Mouse (Mus musculus) NIH3T3 (cell line): ENCODE data around the gene Kcnrg.
"Not testable (repeated sequence)": the region's sequence is repeated elsewhere in the genome, so short reads cannot be mapped to it uniquely, and the experiment has no call there.

Experiments
- DNase-seq: peaks from one replicate; pipeline ENCODE4 v3.0.0-alpha.2; 2012; ENCODE audit warnings: low read depth

Gene Kcnrg

DNA sequence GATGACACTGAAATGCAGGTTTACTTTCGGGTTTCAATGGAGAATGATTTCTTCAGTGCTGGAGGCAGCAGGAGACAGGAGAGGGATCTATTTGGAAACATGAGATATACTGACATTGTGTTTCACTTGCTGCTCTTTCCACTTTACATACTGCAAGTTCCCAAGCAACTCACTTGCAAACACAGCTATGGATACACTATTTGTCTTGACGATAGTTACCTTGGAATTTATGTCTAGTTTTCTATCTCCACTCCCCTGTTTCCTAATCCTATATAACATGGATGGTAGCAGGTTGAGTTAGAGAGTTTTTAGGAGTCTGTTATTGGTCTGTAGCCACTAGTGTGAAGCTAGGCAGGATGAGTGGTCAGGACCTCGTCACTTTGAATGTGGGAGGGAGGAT, at the start of gene Kcnrg:
Gene Kcnrg (plus strand): TSS at position 301 of the 400 bp plus-strand sequence.
- DNase-seq: no peak

- DNase-seq: no peak
Measured at GRCm38 (mm10) chr14:61558901-61559300, 48.4 kb upstream of the Kcnrg start.

DNA sequence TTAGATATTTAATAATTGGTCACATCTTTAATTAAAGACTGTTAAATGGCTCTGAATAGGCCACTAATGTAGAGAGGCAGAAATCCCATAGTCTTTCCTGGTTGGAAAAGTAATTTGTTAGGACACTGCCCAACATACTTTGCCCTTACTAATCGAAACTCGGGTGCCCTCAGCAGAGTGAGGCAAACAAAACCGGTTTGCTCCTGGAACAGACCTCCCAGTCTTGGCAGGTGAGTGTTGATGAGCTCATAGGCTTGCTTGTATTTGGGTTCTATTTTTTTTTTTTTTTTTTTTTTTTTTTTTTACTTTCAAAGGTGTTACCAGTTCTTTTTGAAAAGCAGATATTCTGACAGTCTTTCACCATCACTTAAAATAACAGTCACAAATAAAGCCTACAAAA, 47.4 kb upstream of the Kcnrg start:
- no peak for DNase-seq

GRCm38 (mm10) chr14:61566211-61566610, 41.0 kb upstream of the Kcnrg start:
- DNase-seq: not testable (repeated sequence)

GRCm38 (mm10) chr14:61569344-61569743, 37.9 kb upstream of the Kcnrg start:
- no peak for DNase-seq

- DNase-seq: peak; percentile 90
Measured at GRCm38 (mm10) chr14:61571366-61571765, 35.9 kb upstream of the Kcnrg start.

GRCm38 (mm10) chr14:61572131-61572530, 35.1 kb upstream of the Kcnrg start:
- no peak for DNase-seq

DNA sequence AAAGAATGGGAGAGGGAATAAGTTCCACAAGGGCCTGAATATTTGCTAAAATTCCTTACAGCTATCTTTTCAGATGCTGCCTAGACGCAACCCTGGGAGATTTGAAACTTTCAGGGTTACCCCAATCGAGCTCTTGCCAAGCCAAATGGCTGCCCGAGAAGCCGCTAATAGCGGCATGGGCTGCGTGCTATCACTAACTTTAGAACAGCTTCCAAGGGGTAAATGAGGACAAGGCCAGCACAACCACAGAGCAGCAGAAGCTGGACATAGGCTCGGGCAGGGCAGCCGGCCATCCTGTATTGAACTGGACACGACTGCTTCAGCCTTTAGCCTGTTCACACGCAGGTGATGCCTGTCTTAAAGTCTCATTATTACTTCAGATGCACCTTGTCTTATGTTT, 32.2 kb upstream of the Kcnrg start:
- DNase-seq: no peak

- no peak for DNase-seq
Measured at GRCm38 (mm10) chr14:61575941-61576340, 31.3 kb upstream of the Kcnrg start.

DNA sequence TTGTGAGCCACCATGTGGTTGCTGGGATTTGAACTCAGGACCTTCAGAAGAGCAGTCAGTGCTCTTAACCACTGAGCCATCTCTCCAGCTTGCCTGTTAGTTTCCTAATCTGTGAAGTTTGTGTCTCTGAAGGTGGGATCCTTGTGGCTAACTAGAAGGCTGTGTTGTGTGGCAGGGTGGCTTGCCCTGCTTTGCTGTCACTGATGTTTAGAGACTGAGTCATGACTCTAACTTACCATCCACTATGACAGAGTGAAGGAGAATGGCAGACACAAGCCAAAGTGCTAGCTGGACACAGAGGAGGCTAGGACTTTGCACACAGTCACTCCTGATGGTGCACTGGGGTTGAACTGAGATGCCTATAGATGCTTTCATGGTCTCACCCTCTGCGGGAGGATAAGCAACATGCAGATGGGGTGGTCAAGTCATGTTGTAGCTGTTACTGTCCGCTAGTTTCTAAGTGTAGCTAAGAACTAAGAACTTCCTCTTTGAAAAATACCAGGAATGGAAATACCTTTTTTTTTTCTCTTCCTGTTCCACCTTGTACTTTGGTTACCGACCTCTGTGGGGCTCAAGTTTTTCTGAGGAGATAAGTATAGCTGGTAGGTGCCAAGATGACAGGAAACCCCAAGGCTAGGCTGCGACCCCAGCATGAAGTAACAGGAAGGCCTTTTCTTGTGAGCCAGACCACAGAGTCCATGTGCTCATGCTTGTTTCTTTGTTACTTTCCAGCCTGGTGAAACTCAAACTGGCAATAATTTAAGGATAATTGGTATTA, 17.8 kb upstream of the Kcnrg start:
- no peak for DNase-seq

DNA sequence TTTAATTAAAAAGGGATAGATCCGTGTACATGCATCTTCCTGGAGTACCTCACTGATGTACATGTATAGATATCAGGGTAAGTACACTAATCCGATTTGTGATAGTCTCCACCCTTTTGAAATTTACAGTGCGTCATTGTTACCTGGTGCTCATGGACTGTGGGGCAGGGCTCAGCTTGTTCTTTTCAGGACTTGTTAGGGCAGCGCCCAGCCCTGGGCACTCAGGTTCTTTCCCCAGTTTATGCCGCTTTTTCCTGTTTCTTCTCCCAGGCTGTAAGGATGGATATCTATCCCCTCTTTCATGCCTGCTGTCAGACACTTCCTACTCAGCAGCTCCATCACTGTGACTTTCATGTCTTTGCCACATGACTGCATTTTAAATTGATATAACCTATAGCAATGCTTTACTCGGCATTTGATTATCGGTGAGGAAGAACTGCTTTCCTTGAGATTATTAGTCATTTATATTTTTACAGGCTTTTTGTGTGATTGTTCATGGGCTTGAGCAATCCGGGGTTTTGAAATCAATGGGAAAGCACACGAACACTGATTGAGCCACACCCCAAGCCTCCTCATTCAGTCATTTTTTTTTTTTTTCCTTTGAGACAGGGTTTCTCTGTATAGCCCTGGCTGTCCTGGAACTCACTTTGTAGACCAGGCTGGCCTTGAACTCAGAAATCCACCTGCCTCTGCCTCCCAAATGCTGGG, 10.4 kb upstream of the Kcnrg start:
- DNase-seq: peak; percentile 30

GRCm38 (mm10) chr14:61597968-61598367, 9.3 kb upstream of the Kcnrg start, which contains the start of gene Trim13:
Gene Trim13 (plus strand): TSS chr14:61598247.
- DNase-seq: no peak

GRCm38 (mm10) chr14:61599057-61599806, 8.0 kb upstream of the Kcnrg start:
- DNase-seq: peak; percentile 90

DNA sequence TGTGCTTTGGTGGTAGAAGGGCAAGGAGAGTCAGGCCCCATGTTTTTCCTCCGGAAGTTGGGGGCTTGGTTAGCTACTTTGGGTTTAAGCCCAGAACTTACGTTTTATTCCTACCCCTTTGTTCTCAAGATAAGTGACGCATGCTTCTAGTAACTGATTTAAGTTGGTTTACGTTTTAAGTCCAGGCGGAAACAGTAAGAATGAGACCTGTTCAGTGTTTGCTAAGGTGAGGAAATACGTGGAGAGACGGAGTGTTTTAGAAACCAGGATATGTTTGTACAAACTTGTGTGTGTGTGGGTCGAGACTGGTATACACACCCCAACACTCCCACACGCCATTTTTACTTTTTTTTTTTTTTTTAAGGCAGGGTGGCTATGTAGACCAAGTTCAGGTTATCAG, 5.9 kb upstream of the Kcnrg start:
- DNase-seq: no peak

DNA sequence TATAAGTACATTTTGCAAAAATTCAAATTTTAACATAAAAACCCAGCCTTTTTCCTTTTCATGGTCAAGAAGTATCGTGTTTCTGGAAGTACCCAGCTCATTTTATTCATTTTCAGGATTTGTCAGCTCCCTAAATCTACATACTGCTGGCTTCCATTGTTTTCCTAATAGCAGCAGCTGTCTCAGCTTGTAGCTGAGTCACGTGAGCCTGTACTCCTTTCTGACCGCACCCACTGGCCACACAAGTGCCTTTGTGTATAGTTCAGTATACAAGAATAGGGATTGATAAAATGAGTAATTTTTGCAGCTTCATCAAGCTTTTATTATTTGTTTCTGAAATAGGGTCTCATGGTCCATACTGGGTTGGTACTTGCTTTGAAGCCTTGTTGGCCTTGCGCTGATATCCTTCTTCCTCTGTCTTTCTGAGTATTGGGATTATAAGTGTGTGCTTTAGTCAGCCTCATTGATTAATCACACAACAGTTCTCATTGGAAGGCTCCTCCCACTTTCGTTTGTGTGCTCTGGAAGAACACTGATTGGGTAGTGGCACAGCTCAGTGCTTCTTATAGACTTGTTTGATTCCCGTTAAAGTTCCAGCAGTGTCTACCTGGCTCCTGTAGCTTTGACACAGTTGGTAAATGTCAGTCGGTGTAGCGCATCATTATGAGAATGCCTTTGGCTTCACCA, 4.0 kb upstream of the Kcnrg start:
- peak; percentile 16 for DNase-seq

GRCm38 (mm10) chr14:61604081-61604480, 3.2 kb upstream of the Kcnrg start:
- DNase-seq: no peak

DNA sequence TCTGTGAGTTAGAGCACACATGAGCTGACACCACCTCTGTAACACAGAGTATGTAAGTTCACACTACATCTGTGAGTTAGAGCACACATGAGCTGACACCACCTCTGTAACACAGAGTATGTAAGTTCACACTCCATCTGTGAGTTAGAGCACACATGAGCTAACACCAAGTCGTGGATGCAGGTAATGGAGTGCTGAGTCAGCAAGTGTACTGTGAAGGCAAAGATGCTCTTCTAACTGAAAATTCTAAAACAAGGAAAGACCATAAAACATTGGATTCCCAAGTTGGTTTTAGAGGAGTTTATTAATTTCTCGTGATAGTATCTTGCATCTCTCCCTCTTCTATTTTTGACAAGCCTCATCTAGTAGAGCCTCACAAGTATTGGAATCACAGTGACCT, 1.2 kb upstream of the Kcnrg start:
- not testable (repeated sequence) for DNase-seq

GRCm38 (mm10) chr14:61611766-61612165, 4.5 kb downstream of the Kcnrg start:
- no peak for DNase-seq

- no peak for DNase-seq
Measured at GRCm38 (mm10) chr14:61613319-61613718, 6.1 kb downstream of the Kcnrg start.

DNA sequence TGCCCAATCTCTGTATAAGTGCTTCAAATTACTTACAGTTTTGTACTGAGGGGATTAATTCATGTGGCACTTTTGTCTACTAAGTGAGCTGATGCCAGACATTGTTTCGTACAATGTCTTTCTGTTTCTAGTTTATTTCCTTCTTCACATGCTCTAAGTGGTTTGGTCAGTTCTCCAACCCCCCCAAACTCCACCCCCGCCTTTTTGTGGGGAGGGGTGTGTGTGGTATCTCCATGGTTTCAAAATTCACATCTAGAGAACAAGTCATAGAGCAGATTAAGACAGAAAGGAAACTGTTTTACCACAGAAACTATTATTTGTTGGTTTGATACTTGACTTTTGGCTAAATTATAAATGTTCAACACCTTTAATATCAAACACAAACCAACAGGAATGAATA, 13.1 kb downstream of the Kcnrg start:
- no peak for DNase-seq

GRCm38 (mm10) chr14:61635969-61636368, 28.7 kb downstream of the Kcnrg start:
- DNase-seq: no peak

GRCm38 (mm10) chr14:61642668-61643067, 35.4 kb downstream of the Kcnrg start:
- DNase-seq: no peak
